Mouse (Mus musculus) liver, embryonic 15.5 days (tissue): ENCODE results near the gene Ets2. TPM values are rescaled to one million over a fixed set of nuclear protein-coding genes. Genes with fewer than 3 reads are reported as not detected.

ENCODE experiments used
- ATAC-seq: fragments of 200-750 bp; cut with Nextera tagmentation; 2 replicates; pipeline ENCODE4 v1.8.0; 2017; ENCODE audit warnings: moderate number of reproducible peaks, mild to moderate bottlenecking, moderate library complexity; ENCODE audit not compliant: insufficient read depth
- H3K27ac ChIP-seq: fragments of 300-500 bp; sonication (generic); replicated peaks from 2 replicates; pipeline ENCODE4 v1.5.1; 2015; ENCODE audit warnings: mild to moderate bottlenecking, inconsistent platforms
- H3K27me3 ChIP-seq: fragments of 300-500 bp; sonication (generic); 2 replicates; pipeline ENCODE4 v1.6.1; 2015; ENCODE audit warnings: mild to moderate bottlenecking, inconsistent platforms
- H3K36me3 ChIP-seq: fragments of 300-500 bp; sonication (generic); replicated peaks from 2 replicates; pipeline ENCODE4 v1.6.1; 2015; ENCODE audit warnings: moderate library complexity, mild to moderate bottlenecking, inconsistent platforms
- H3K4me1 ChIP-seq: fragments of 300-500 bp; sonication (generic); replicated peaks from 2 replicates; pipeline ENCODE4 v1.6.1; 2015; ENCODE audit warnings: inconsistent platforms
- H3K4me2 ChIP-seq: fragments of 300-500 bp; sonication (generic); 2 replicates; pipeline ENCODE4 v1.6.1; 2015; ENCODE audit warnings: moderate library complexity, mild to moderate bottlenecking, inconsistent platforms
- H3K4me3 ChIP-seq: fragments of 300-500 bp; sonication (generic); replicated peaks from 2 replicates; pipeline ENCODE4 v1.5.1; 2015; ENCODE audit warnings: mild to moderate bottlenecking, inconsistent platforms
- H3K9ac ChIP-seq: fragments of 300-500 bp; sonication (generic); 2 replicates; pipeline ENCODE4 v1.6.1; 2015; ENCODE audit warnings: moderate library complexity, mild to moderate bottlenecking, inconsistent platforms
- H3K9me3 ChIP-seq: fragments of 300-500 bp; sonication (generic); replicated peaks from 2 replicates; pipeline ENCODE4 v1.6.1; 2016; ENCODE audit warnings: inconsistent platforms
- WGBS: fragments of 180-500 bp; shearing (Covaris S2); methylation state at CpG from one replicate; pipeline ENCODE4 v1.1.7; 2015; ENCODE audit warnings: mixed read lengths; ENCODE audit not compliant: insufficient replicate concordance; 5-methylcytosine and 5-hydroxymethylcytosine counted together
- polyA plus RNA-seq: library from polyadenylated mRNA; unstranded; fragments of >200 nt; fragmentation: Nextera tagmentation; extraction: Ambion mirVana; gene quantifications from 2 replicates; pipeline ENCODE4 v1.2.1, GENCODE M21; 2015

Ets2 gene
- 11.7 and 13.1 TPM in 2 replicates for polyA plus RNA-seq

DNA sequence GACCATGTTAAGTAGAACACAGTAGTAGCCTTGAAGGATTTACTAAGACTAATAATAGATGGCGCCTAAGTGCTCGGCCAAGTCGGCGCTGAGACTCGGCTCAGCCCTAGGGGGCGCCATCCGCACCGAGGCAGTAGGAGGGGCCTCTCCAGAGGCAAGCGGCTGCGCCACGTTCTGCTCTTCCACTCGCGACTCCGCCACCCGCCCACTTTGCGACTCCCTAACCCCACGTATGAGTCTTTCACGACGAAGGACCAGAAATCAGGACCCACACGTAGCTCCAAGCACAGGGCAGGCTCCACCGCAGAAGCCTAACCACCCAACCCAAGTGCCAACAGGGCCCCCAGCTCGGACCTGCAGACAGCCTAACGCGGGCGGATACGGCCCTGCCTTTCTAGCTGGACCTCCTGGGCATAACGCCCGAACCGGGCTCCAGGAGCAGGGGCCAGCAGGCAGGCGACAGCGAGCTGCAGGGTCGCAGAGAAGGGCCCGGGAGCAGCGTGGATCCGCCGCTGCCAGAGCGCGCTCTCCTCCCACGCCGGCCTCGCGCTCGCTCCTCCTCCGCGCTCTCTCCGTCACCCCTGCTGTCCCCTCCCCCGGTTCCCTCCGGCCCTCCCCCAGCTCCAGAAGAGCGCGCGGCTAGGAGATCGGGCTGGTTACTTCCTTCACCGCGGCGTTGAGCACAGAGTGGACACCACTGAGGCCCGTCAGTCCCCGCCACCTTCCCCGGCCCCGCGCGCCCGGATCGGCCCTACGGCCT is at the start of gene Ets2:
TSS of gene Ets2 (plus strand) at position 274 of the 760 bp plus-strand sequence.
- Histone ChIP-seq H3K36me3 (0 out of 2 replicates have a peak, but pooled peaks cover 4% of the 10 kb centered on the region), H3K4me2 (peak within 1 kb of the TSS; percentile 81), H3K9ac (peak within 1 kb of the TSS; percentile 72), H3K4me3 (peak within 1 kb of the TSS; percentile 70), H3K9me3 (no peaks in the 10 kb centered on the region), H3K4me1 (peaks cover 13% of the 10 kb centered on the region), H3K27ac (peak within 1 kb of the TSS; percentile 83), H3K27me3 (no peaks in the 10 kb centered on the region)
- ATAC-seq: peak; percentile 91
- WGBS: under 1% methylated on average over 63 of the region's 64 CpGs

DNA sequence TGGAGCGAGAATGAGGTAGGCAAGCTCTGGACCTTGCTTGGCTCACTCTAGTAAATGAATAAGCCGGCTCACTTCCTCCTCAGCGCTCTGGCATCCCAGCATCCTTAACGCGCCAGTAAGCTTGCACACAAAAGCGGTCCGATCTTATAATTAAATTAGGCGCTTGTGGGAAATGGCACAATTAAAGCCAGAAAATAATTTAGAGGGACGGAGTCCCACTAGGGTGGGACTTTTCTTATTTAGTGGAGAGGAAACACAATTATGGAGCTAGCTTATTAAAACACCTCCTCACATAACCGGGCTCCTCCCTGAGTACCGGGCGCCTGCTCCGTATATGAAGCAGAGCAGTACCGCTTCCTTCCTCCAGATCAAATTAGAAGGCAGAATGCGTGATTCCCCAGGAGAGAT is 47.7 kb upstream of the Ets2 start:
- no peak overlapping the region for H3K4me2 ChIP-seq
- H3K4me1 ChIP-seq: no peaks in the 10 kb centered on the region
- 84% methylated on average over 15 of the region's 15 CpGs for WGBS
- H3K27ac ChIP-seq: no peak overlapping the region
- no peak overlapping the region for H3K9ac ChIP-seq
- H3K9me3 ChIP-seq: no peaks in the 10 kb centered on the region
- no peak for ATAC-seq
- H3K36me3 ChIP-seq: no peaks in the 10 kb centered on the region
- no peak overlapping the region for H3K4me3 ChIP-seq
- H3K27me3 ChIP-seq: no peaks in the 10 kb centered on the region

DNA sequence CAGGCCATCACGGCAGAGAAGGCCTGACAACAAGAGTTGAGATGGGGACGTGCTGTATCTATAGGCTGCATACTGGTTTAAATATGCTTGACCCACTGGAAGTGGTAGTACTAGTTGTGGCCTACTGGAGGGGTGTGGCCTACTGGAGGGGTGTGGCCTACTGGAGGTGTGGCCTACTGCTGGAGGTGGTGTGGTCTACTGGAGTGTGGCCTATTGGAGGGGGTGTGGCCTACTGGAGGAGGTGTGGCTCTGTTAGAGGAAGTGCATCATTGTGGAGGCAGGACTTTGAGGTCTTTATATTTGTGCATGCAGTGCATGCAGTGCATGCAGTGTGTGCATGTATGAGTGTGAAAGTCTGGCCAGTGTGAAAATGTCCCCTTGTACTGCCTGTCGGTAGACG is 45.3 kb upstream of the Ets2 start:
- Histone ChIP-seq H3K4me2 (no peak overlapping the region), H3K4me3 (no peak overlapping the region), H3K9ac (no peak overlapping the region), H3K9me3 (no peaks in the 10 kb centered on the region), H3K36me3 (no peaks in the 10 kb centered on the region), H3K27me3 (no peaks in the 10 kb centered on the region), H3K4me1 (no peaks in the 10 kb centered on the region), H3K27ac (no peak overlapping the region)
- no peak for ATAC-seq
- 85% methylated on average over 4 of the region's 4 CpGs for WGBS

DNA sequence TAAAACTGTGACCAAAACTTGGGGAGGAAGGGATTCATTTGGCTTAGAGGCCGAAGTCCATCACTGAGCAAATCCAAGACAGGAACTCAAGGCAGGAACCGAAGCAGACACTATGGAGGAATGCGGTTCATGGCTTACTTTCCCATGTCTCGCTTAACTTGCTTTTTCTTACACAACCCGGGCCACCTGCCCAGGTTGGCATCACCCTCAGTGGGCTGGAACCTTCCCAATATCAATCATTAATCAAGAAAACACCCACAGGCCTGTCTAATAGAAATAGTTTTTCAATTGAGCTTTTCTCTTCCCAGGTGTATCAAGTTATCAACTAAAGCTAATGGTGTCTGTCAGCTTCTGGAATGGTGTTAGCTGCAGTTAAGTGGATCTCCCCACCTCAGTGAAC is 44.7 kb upstream of the Ets2 start:
- H3K4me1 ChIP-seq: no peaks in the 10 kb centered on the region
- H3K27me3 ChIP-seq: no peaks in the 10 kb centered on the region
- no peak overlapping the region for H3K4me2 ChIP-seq
- WGBS: 74% methylated on average over 5 of the region's 5 CpGs
- no peak overlapping the region for H3K9ac ChIP-seq
- H3K36me3 ChIP-seq: no peaks in the 10 kb centered on the region
- H3K4me3 ChIP-seq: no peak overlapping the region
- no peak for ATAC-seq
- no peaks in the 10 kb centered on the region for H3K9me3 ChIP-seq
- H3K27ac ChIP-seq: no peak overlapping the region

DNA sequence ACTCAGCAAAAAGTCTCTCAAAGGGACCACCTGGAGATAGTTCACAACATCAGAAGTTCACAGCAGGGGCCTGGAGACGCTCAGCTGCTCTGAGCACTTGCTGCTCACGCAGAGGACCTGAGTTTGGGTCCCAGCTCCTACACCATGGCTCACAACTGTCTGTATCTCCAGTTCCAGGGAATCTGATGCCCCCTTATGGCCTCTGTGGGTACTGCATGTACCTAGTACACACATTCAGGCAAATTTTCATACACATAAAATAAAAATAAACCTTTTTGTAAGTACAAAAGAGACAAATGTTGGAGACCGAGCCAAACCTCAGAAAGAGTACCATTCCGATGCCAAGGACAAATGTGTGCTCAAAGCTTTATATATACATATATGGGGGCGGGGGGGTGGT is 44.1 kb upstream of the Ets2 start:
- WGBS: 71% methylated on average over 5 of the region's 5 CpGs
- no peaks in the 10 kb centered on the region for H3K27me3 ChIP-seq
- no peaks in the 10 kb centered on the region for H3K4me1 ChIP-seq
- H3K36me3 ChIP-seq: no peaks in the 10 kb centered on the region
- H3K9ac ChIP-seq: no peak overlapping the region
- no peak overlapping the region for H3K27ac ChIP-seq
- H3K4me2 ChIP-seq: no peak overlapping the region
- H3K9me3 ChIP-seq: no peaks in the 10 kb centered on the region
- no peak overlapping the region for H3K4me3 ChIP-seq
- no peak for ATAC-seq

DNA sequence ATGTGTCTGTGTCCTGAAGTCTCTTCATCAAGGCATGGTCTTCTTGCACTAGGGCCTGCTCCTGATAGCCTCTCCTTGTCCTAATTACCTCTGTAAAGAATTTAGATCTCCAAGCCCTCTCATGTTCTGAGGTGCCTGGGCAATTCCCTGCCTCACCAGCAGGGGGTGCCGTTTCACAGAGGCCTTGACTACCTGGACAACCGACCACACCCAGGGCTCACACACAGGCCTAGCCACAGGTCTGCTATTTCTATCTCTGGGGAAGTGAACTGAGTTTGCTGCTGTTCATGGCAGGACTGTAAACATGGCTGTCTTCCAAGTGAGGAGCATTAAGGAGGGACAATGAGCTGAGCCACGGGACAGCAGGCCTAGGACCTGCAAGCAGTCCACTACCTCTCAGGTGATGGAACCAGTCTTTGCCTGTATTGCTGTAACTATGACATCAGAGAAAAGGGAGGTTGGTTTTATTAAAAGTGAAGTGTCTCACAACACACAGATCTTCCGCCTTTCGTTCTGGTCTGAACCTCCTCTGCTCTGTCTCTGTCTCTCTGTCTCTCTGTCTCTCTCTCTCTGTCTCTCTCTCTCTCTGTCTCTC is 42.9 kb upstream of the Ets2 start:
- Histone ChIP-seq H3K27me3 (no peaks in the 10 kb centered on the region), H3K4me3 (no peak overlapping the region), H3K4me1 (no peaks in the 10 kb centered on the region), H3K36me3 (no peaks in the 10 kb centered on the region), H3K9ac (no peak overlapping the region), H3K9me3 (no peaks in the 10 kb centered on the region), H3K27ac (0 out of 2 replicates have a peak overlapping the region, but pooled peaks have one; percentile 6), H3K4me2 (no peak overlapping the region)
- 0 out of 2 replicates have a peak, but pooled peaks have one; percentile 30 for ATAC-seq
- WGBS: 47% methylated on average over 5 of the region's 5 CpGs

DNA sequence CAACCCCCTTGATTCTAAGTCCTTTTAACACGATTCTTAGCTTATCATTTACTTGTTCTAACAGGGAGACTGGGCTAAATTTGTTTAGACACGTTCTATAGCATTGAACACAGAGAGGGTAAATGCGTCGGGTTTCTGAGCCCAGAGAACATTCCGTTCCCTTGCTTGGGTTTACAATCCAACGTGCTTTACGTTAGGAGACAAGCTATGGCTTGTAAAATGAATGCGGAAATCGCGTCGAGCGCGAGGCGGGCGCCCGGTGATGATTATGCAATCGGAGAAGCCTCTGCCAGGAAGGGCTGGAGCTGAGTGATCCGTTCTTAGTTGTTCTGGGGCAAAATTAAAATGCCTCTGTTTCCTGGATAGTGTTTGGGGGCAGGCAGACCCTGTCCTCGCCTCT is 42.4 kb upstream of the Ets2 start:
- Histone ChIP-seq H3K4me2 (no peak overlapping the region), H3K9me3 (no peaks in the 10 kb centered on the region), H3K27me3 (no peaks in the 10 kb centered on the region), H3K36me3 (no peaks in the 10 kb centered on the region), H3K4me1 (no peaks in the 10 kb centered on the region), H3K4me3 (no peak overlapping the region), H3K9ac (no peak overlapping the region), H3K27ac (0 out of 2 replicates have a peak overlapping the region, but pooled peaks have one; percentile 6)
- 45% methylated on average over 19 of the region's 19 CpGs for WGBS
- ATAC-seq: no peak

DNA sequence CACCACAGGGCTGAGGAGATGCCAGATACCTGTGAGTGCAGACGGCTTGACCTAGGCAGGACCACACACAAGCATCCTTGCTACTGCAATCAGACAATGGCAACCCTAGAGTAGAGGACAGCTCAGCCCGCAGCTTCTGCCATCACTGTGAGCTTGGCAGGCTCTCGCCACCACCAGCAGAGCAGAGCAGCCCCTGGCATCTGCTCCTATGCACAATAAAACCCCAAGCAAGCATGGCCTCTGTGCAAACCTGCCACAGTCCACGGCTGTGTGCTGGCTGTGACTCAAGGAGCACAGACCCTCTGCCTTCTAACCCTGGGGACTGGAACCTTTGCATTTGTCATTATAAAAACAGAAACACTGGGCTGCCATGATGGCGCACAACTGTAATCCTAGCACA is 41.0 kb upstream of the Ets2 start:
- Histone ChIP-seq H3K4me2 (no peak overlapping the region), H3K27me3 (no peaks in the 10 kb centered on the region), H3K9me3 (no peaks in the 10 kb centered on the region), H3K9ac (no peak overlapping the region), H3K36me3 (no peaks in the 10 kb centered on the region), H3K4me3 (no peak overlapping the region), H3K27ac (no peak overlapping the region), H3K4me1 (no peaks in the 10 kb centered on the region)
- ATAC-seq: no peak
- 57% methylated on average over 5 of the region's 5 CpGs for WGBS

DNA sequence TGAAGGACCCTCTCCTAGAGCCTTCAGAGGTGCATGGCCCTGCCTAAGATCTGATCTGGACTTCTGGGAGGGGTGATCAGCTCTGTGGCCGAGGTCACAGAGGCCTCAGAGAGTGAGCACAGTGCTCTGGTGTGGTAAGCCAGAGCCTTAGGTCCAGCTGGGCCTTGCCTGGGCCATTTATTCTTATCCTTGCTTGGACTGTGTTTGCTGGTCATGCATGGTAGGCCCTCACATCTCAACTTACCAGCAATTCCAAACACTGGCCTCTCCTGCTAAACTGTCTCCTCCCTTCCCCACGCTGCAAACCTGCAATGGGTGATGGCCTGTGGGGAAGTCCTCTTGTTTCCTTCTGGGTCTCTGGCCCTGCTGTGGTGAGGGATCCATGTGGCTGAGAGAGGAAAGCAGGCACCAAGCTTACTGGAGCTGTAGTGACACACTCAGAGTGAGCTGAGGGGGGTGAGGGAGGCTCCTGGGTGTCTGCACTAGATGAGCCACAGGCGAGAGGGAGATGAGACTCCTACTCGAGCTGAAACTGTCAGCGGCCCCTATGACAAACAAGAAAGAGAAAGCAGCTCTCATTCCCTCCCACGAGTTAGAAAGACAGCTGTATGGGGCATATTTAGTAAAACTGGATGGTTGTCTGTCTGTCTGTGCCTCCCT is 36.3 kb upstream of the Ets2 start:
- Histone ChIP-seq H3K36me3 (no peaks in the 10 kb centered on the region), H3K4me1 (no peaks in the 10 kb centered on the region; the same call in 1 of the 2 replicates), H3K4me3 (no peak overlapping the region), H3K9me3 (no peaks in the 10 kb centered on the region), H3K27me3 (no peaks in the 10 kb centered on the region), H3K27ac (no peak overlapping the region), H3K9ac (no peak overlapping the region), H3K4me2 (no peak overlapping the region)
- ATAC-seq: no peak
- 56% methylated on average over 6 of the region's 6 CpGs for WGBS

DNA sequence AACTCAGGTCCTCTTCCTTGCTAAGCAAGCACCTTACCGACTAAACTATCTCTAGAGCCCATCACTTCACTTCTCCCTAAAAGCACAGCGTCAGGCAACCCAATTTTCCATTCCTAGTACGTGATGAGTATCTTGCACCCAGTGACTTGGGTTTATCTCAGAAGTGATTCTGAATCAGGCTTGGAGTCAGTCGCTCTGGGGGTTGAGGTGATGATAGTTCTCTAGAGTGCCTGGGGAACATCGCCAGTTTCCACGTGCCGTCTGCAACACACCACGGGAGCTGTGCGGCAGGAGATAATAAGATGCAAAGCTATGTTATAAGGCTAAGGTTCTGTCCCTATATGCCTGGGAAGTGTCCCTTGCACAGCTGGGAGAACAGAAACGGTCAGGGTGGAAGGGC is 35.6 kb upstream of the Ets2 start:
- no peaks in the 10 kb centered on the region for H3K36me3 ChIP-seq
- H3K4me3 ChIP-seq: no peak overlapping the region
- H3K4me2 ChIP-seq: no peak overlapping the region
- H3K27me3 ChIP-seq: no peaks in the 10 kb centered on the region
- H3K4me1 ChIP-seq: no peaks in the 10 kb centered on the region; the same call in 1 of the 2 replicates
- no peaks in the 10 kb centered on the region for H3K9me3 ChIP-seq
- no peak overlapping the region for H3K9ac ChIP-seq
- H3K27ac ChIP-seq: no peak overlapping the region
- 72% methylated on average over 10 of the region's 10 CpGs for WGBS
- ATAC-seq: no peak

DNA sequence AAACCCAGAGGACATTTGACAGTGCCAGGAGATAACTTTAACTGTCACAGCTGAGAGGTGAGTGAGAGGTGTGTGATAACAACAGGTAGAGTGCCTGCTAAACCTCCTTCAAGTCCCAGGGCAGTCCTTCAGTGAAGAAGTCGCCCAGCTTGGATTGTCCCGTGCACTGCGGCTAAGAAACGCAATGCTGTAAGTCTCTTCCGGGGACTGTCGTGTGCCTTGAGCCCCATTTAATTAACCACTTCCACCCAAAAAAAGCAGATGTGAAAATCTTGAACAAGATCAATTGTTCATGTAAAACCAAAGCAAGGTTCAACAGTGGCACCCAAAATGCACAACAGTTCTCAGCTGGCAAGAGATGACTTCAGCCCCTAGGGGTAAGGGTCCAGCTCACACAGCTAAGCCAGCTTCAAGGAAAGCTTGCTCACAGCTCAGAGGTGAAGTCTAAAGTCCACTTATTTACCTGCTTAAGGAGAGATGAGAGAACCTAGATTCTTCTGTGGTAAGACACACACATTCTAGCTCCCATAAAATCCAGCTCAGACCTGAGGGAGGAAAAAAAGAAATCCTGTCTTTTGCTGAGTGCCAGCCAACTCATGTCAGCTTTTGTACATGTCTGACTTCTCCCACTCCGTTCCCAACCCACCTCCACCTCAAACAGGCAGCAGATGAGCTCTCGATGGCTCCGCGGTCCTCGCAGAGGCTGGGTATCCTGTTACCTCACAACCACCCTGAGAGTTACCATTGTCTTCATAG is 34.3 kb upstream of the Ets2 start:
- Histone ChIP-seq H3K4me1 (no peaks in the 10 kb centered on the region; the same call in 1 of the 2 replicates), H3K27ac (no peak overlapping the region), H3K4me2 (peak overlapping the region; percentile 18), H3K36me3 (no peaks in the 10 kb centered on the region), H3K9me3 (no peaks in the 10 kb centered on the region), H3K4me3 (no peak overlapping the region), H3K27me3 (no peaks in the 10 kb centered on the region), H3K9ac (no peak overlapping the region)
- ATAC-seq: no peak
- WGBS: 74% methylated on average over 11 of the region's 11 CpGs
